Mouse (Mus musculus) MEL (cell line): ENCODE results near the gene Pon2. TPM values are rescaled to one million over a fixed set of nuclear protein-coding genes. Genes with fewer than 3 reads are reported as not detected.

Experiments
- DNase-seq: peaks from one replicate; pipeline ENCODE4 v3.0.0; 2011; ENCODE audit warnings: low read depth, low spot score
- H3K27ac ChIP-seq: 2 replicates; pipeline ENCODE4 v1.5.1; 2012; ENCODE audit warnings: low read depth, mild to moderate bottlenecking, control low read depth, low read length, moderate library complexity; ENCODE audit not compliant: control insufficient read depth
- H3K27me3 ChIP-seq, 2 experiments: fragments of 150-350 bp in 1 of 2; sonication (generic) in 1 of 2; 2 replicates each; pipeline ENCODE4 v1.6.1; 2012; ENCODE audit warnings: low read length in 2 of 2, mild to moderate bottlenecking in 2 of 2, improper control_type of control experiment in 1 of 2, moderate library complexity in 1 of 2; ENCODE audit not compliant: insufficient read depth in 2 of 2, control insufficient read depth in 1 of 2
- H3K36me3 ChIP-seq, 2 experiments: 2 replicates each; pipeline ENCODE4 v1.6.1; 2012 to 2014; ENCODE audit warnings: low read length in 2 of 2, improper control_type of control experiment in 1 of 2, inconsistent platforms in 1 of 2, mild to moderate bottlenecking in 1 of 2; ENCODE audit not compliant: insufficient read depth in 2 of 2, control insufficient read depth in 1 of 2
- H3K4me1 ChIP-seq, 2 experiments: fragments of 150-350 bp in 1 of 2; sonication (generic) in 1 of 2; 2 replicates each; pipeline ENCODE4 v1.6.1; 2012; ENCODE audit warnings: low read length in 2 of 2, improper control_type of control experiment in 1 of 2, mild to moderate bottlenecking in 1 of 2; ENCODE audit not compliant: insufficient read depth in 2 of 2, control insufficient read depth in 1 of 2
- H3K4me3 ChIP-seq, 2 experiments: fragments of 150-350 bp in 1 of 2; sonication (generic) in 1 of 2; 2 replicates each; pipeline ENCODE4 v1.5.1; 2012; ENCODE audit warnings: low read depth in 2 of 2, low read length in 2 of 2, mild to moderate bottlenecking in 2 of 2, moderate library complexity in 2 of 2, control low read depth in 1 of 2, improper control_type of control experiment in 1 of 2; ENCODE audit not compliant: control insufficient read depth in 1 of 2, insufficient read depth in 1 of 2
- H3K79me2 ChIP-seq: 2 replicates; pipeline ENCODE4 v1.6.1; 2012; ENCODE audit warnings: mild to moderate bottlenecking, low read length, moderate library complexity; ENCODE audit not compliant: control insufficient read depth, poor library complexity, insufficient read depth
- H3K9ac ChIP-seq: 2 replicates; pipeline ENCODE4 v1.6.1; 2012; ENCODE audit warnings: low read depth, mild to moderate bottlenecking, control low read depth, low read length, moderate library complexity; ENCODE audit not compliant: control insufficient read depth, poor library complexity, severe bottlenecking
- H3K9me3 ChIP-seq: fragments of 150-350 bp; sonication (generic); replicated peaks from 2 replicates; pipeline ENCODE4 v1.6.1; 2012; ENCODE audit warnings: mild to moderate bottlenecking, low read length, improper control_type of control experiment, moderate library complexity; ENCODE audit not compliant: insufficient read depth
- CHD1 ChIP-seq: IDR thresholded peaks from 2 replicates; pipeline ENCODE4 v1.6.1; 2012; ENCODE audit warnings: low read depth, mild to moderate bottlenecking, inconsistent platforms, low read length, improper control_type of control experiment
- CHD2 ChIP-seq: IDR thresholded peaks from 2 replicates; pipeline ENCODE4 v1.6.1; 2011; ENCODE audit warnings: low read length, improper control_type of control experiment
- CTCF ChIP-seq, 3 experiments: IDR thresholded peaks in 2 of 3; conservative IDR thresholded peaks in 1 of 3; 2 replicates each; pipeline ENCODE4 v1.5.1; 2011 to 2012; ENCODE audit warnings: low read length in 3 of 3, low read depth in 2 of 3, mild to moderate bottlenecking in 2 of 3, improper control_type of control experiment in 1 of 3, inconsistent platforms in 1 of 3, mixed read lengths in 1 of 3, moderate library complexity in 1 of 3; ENCODE audit not compliant: control insufficient read depth in 1 of 3, insufficient read depth in 1 of 3, poor library complexity in 1 of 3, severe bottlenecking in 1 of 3
- E2F4 ChIP-seq: IDR thresholded peaks from 2 replicates; pipeline ENCODE4 v1.6.1; 2011; ENCODE audit warnings: low read depth, low read length, improper control_type of control experiment, borderline replicate concordance
- HCFC1 ChIP-seq: IDR thresholded peaks from 2 replicates; pipeline ENCODE4 v1.6.1; 2012; ENCODE audit warnings: low read depth, mild to moderate bottlenecking, inconsistent platforms, low read length, improper control_type of control experiment, moderate library complexity
- JUND ChIP-seq: IDR thresholded peaks from 2 replicates; pipeline ENCODE4 v1.6.1; 2011; ENCODE audit warnings: low read depth, mild to moderate bottlenecking, improper control_type of control experiment, low read length
- MAFK ChIP-seq: IDR thresholded peaks from 2 replicates; pipeline ENCODE4 v1.6.1; 2011; ENCODE audit warnings: low read depth, mild to moderate bottlenecking, low read length, improper control_type of control experiment, borderline replicate concordance
- MYB ChIP-seq: IDR thresholded peaks from 2 replicates; pipeline ENCODE4 v1.6.1; 2011; ENCODE audit warnings: mild to moderate bottlenecking, low read depth, low read length, improper control_type of control experiment
- MYC ChIP-seq: IDR thresholded peaks from 2 replicates; pipeline ENCODE4 v1.6.1; 2011; ENCODE audit warnings: low read depth, mild to moderate bottlenecking, low read length, improper control_type of control experiment, moderate library complexity
- RAD21 ChIP-seq: IDR thresholded peaks from 2 replicates; pipeline ENCODE4 v1.6.1; 2011; ENCODE audit warnings: mild to moderate bottlenecking, low read depth, low read length, improper control_type of control experiment
- SIN3A ChIP-seq: IDR thresholded peaks from 2 replicates; pipeline ENCODE4 v1.6.1; 2012; ENCODE audit warnings: low read length, improper control_type of control experiment, inconsistent platforms
- SMC3 ChIP-seq: IDR thresholded peaks from 2 replicates; pipeline ENCODE4 v1.6.1; 2011; ENCODE audit warnings: low read depth, low read length, improper control_type of control experiment
- TAL1 ChIP-seq: IDR thresholded peaks from 2 replicates; pipeline ENCODE4 v1.6.1; 2012; ENCODE audit warnings: mild to moderate bottlenecking, inconsistent platforms, low read length, moderate library complexity, mixed read lengths
- TBP ChIP-seq: IDR thresholded peaks from 2 replicates; pipeline ENCODE4 v1.8.0; 2011; ENCODE audit warnings: low read depth, low read length, improper control_type of control experiment
- TCF12 ChIP-seq: IDR thresholded peaks from 2 replicates; pipeline ENCODE4 v1.6.1; 2014; ENCODE audit warnings: low read depth, mild to moderate bottlenecking, inconsistent platforms, low read length, improper control_type of control experiment, moderate library complexity
- USF1 ChIP-seq: IDR thresholded peaks from 2 replicates; pipeline ENCODE4 v1.6.1; 2014; ENCODE audit warnings: low read depth, mild to moderate bottlenecking, inconsistent platforms, low read length, improper control_type of control experiment, moderate library complexity
- USF2 ChIP-seq, 2 experiments: IDR thresholded peaks; 2 replicates each; pipeline ENCODE4 v1.6.1; 2011 to 2012; ENCODE audit warnings: improper control_type of control experiment in 2 of 2, low read length in 2 of 2, borderline replicate concordance in 1 of 2, inconsistent platforms in 1 of 2, low read depth in 1 of 2, mild to moderate bottlenecking in 1 of 2; ENCODE audit not compliant: insufficient read depth in 1 of 2
- ZMIZ1 ChIP-seq: IDR thresholded peaks from 2 replicates; pipeline ENCODE4 v1.6.1; 2012; ENCODE audit warnings: low read depth, mild to moderate bottlenecking, inconsistent platforms, low read length, improper control_type of control experiment, moderate library complexity
- ZNF384 ChIP-seq: IDR thresholded peaks from 2 replicates; pipeline ENCODE4 v1.6.1; 2012; ENCODE audit warnings: low read depth, mild to moderate bottlenecking, inconsistent platforms, low read length, improper control_type of control experiment
- polyA plus RNA-seq, 2 experiments: library from polyadenylated mRNA; stranded (reverse) in 1 of 2; unstranded in 1 of 2; fragments of >175 nt in 1 of 2; fragments of >200 nt in 1 of 2; gene quantifications; 2 replicates each; pipeline versions ENCODE4 v1.2.1 to v1.2.4; 2012; ENCODE audit warnings: low replicate concordance in 2 of 2, low read depth in 1 of 2; ENCODE audit not compliant: insufficient read length in 2 of 2, insufficient read depth in 1 of 2, missing spikeins in 1 of 2
- total RNA-seq: library from RNA; depleted of rRNA; stranded (reverse); fragments of 300-350 nt; gene quantifications from 2 replicates; pipeline ENCODE4 v1.2.3, GENCODE M21; 2012

Gene Pon2
- total and polyA plus RNA-seq, 3 experiments: 14.4 to 21.2 TPM; not detected in 1

- no peaks in the 10 kb centered on the region for H3K36me3 ChIP-seq
- no peaks in the 10 kb centered on the region for H3K79me2 ChIP-seq
- TF ChIP-seq SMC3: no peak
- no peak for TF ChIP-seq ZNF384
- TF ChIP-seq RAD21: no peak
- TF ChIP-seq MYC: no peak
- TF ChIP-seq ZMIZ1: no peak
- no peak for TF ChIP-seq USF1
- no peak for TF ChIP-seq USF2 (IDR thresholded peaks at IDR 0.05; ENCODE audit: borderline replicate concordance in 1 of 2, insufficient read depth in 1 of 2, low read depth in 1 of 2, low read length in 2 of 2)
- no peak for TF ChIP-seq SIN3A
- TF ChIP-seq MYB: no peak
- no peak for TF ChIP-seq MAFK
- no peak for TF ChIP-seq CTCF (IDR thresholded peaks at IDR 0.05 in 2 of 3, conservative IDR thresholded peaks at IDR 0.05 in 1 of 3; ENCODE audit: control insufficient read depth in 1 of 3, insufficient read depth in 1 of 3, low read depth in 2 of 3, low read length in 3 of 3, poor library complexity in 1 of 3, severe bottlenecking in 1 of 3)
- TF ChIP-seq CHD1: no peak
- H3K27me3 ChIP-seq: no peaks in the 10 kb centered on the region
- no peaks in the 10 kb centered on the region for H3K4me1 ChIP-seq
- H3K9ac ChIP-seq: no peak overlapping the region
- H3K27ac ChIP-seq: no peak overlapping the region
- H3K9me3 ChIP-seq: no peaks in the 10 kb centered on the region
- H3K4me3 ChIP-seq: no peak overlapping the region
- DNase-seq: no peak
Measured at GRCm38 (mm10) chr6:5238799-5239198, 59.5 kb downstream of the Pon2 start.

DNA sequence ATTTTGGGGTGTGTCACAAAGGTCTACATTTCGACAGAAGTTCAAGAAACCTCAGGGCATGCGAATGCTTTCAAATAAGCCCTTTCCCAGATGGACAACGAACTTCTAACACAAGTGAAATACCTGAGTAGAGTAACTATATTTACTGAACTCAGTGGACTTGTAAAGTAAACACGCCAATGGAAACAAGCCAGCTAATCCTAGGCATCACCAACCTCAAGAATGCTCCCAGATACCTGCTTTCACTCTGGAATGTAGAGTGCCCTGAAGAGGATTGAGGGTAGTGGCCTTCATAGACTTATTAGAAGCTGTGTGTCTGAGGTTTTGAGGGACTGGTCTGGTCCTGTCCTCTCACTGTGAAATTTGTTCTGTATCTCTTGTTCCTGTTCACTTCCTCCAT is 60.7 kb downstream of the Pon2 start:
- no peak for DNase-seq
- H3K9me3 ChIP-seq: no peaks in the 10 kb centered on the region
- no peak overlapping the region for H3K9ac ChIP-seq
- H3K79me2 ChIP-seq: no peaks in the 10 kb centered on the region
- TF ChIP-seq CHD2 (no peak), TAL1 (no peak), ZMIZ1 (no peak), ZNF384 (no peak), RAD21 (no peak), TBP (no peak), CTCF (IDR thresholded peaks at IDR 0.05 in 2 of 3, conservative IDR thresholded peaks at IDR 0.05 in 1 of 3; ENCODE audit: control insufficient read depth in 1 of 3, insufficient read depth in 1 of 3, low read depth in 2 of 3, low read length in 3 of 3, poor library complexity in 1 of 3, severe bottlenecking in 1 of 3) (no peak), JUND (no peak), E2F4 (no peak), HCFC1 (no peak), TCF12 (no peak)
- no peaks in the 10 kb centered on the region for H3K4me1 ChIP-seq
- H3K27me3 ChIP-seq: no peaks in the 10 kb centered on the region
- H3K36me3 ChIP-seq: no peaks in the 10 kb centered on the region
- H3K27ac ChIP-seq: no peak overlapping the region
- no peak overlapping the region for H3K4me3 ChIP-seq
